Mouse (Mus musculus): ENCODE results near the gene Lrfn4. TPM values are rescaled to one million over a fixed set of nuclear protein-coding genes. Genes with fewer than 3 reads are reported as not detected.

The Lrfn4 gene
- polyA plus RNA-seq, 2 experiments: 9.5 to 49.0 TPM

DNA sequence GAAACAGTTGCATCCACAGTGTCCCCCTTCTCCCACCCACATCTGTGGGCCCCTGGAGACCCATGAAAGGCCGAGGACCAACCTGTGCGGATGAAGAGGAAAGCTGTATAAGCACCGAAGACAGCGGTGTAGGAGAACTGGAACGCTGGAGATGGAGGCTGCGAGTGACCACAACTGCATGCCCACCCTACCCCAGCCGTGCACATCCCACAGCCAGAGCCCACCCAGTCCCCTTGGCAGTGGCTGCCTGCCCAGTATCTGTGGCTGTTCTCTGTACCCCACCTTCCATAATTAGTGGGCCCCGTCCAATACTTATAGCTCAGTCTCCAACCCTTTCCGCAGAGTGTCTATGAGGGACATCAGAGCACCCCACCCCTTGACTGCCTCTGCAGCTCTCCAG lies 8.0 kb upstream of the Lrfn4 start:
- ATAC-seq (ENCODE audit: low FRiP score, low read depth): no peak
- H3K27ac ChIP-seq (replicated peaks; ENCODE audit: low read depth, low read length): no peak overlapping the region
- WGBS: 92% methylated on average over 9 of the region's 9 CpGs
- H3K9ac ChIP-seq (ENCODE audit: low read depth, low read length, severe bottlenecking): no peak overlapping the region
- peaks cover 19% of the 10 kb centered on the region for H3K4me1 ChIP-seq (ENCODE audit: control insufficient read depth, insufficient read depth, low read length)
- no peaks in the 10 kb centered on the region for H3K9me3 ChIP-seq (ENCODE audit: control insufficient read depth, low read length)
- no peak for DNase-seq (ENCODE audit: low spot score)
- H3K27me3 ChIP-seq (ENCODE audit: control insufficient read depth, insufficient read depth, low read length): no peaks in the 10 kb centered on the region
- H3K36me3 ChIP-seq (ENCODE audit: control insufficient read depth, insufficient read depth, low read length): peaks cover 39% of the 10 kb centered on the region
- no peak overlapping the region for H3K4me2 ChIP-seq (replicated peaks; ENCODE audit: low read depth, low read length, severe bottlenecking)
- no peak overlapping the region for H3K4me3 ChIP-seq (replicated peaks; ENCODE audit: low read length)
- TF ChIP-seq POLR2A (IDR thresholded peaks at IDR 0.05; ENCODE audit: borderline replicate concordance, extremely low read depth, insufficient read depth, insufficient read length): no peak

DNA sequence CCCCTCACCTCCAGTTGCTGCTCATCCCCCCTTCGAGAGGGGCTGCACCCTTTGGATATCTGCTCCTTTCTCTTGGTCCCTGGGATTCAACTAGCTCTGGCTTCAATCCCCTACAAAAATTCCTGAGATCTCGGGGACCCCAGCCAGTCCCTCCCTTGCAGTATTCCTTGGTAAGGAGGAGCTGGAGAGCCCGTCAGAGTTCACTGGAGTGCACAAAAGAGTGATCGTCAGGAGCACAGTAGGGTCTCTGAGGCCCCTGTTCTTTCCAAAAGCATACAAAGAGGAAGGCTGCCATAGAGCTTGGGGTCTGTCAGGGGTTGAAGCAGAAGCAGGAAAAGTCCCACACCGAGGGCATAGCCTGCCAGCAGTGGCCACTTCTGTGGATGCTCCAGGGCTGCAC lies 7.3 kb upstream of the Lrfn4 start:
- 89% methylated on average over 5 of the region's 5 CpGs for WGBS
- ATAC-seq (ENCODE audit: low FRiP score, low read depth) (no peak), DNase-seq (ENCODE audit: low spot score) (no peak)

DNA sequence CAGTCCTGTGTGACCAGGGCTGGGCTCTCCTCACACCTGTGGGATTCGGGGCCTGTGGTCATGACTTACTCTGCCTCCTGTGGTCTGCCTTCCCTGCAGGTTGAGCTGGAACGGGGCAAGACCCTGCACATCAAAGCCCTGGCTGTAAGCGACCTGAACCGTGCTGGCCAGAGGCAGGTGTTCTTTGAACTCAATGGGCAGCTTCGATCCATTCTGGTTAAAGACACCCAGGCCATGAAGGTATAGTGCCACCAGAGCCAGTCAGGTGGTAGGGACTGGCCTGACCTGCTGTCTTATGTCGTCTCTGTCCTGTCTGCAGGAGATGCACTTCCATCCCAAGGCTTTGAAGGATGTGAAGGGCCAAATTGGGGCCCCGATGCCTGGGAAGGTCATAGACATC lies 5.3 kb upstream of the Lrfn4 start:
- ATAC-seq (ENCODE audit: low FRiP score, low read depth) (no peak), DNase-seq (ENCODE audit: low spot score) (no peak)
- Histone ChIP-seq H3K4me3 (replicated peaks; ENCODE audit: low read length) (no peak overlapping the region), H3K27me3 (ENCODE audit: control insufficient read depth, insufficient read depth, low read length) (no peaks in the 10 kb centered on the region), H3K27ac (replicated peaks; ENCODE audit: low read depth, low read length) (no peak overlapping the region), H3K36me3 (ENCODE audit: control insufficient read depth, insufficient read depth, low read length) (peaks cover 39% of the 10 kb centered on the region), H3K4me1 (ENCODE audit: control insufficient read depth, insufficient read depth, low read length) (peaks cover 14% of the 10 kb centered on the region), H3K9ac (ENCODE audit: low read depth, low read length, severe bottlenecking) (no peak overlapping the region), H3K4me2 (replicated peaks; ENCODE audit: low read depth, low read length, severe bottlenecking) (no peak overlapping the region), H3K9me3 (ENCODE audit: control insufficient read depth, low read length) (no peaks in the 10 kb centered on the region)
- TF ChIP-seq POLR2A (IDR thresholded peaks at IDR 0.05; ENCODE audit: borderline replicate concordance, extremely low read depth, insufficient read depth, insufficient read length): no peak
- 87% methylated on average over 7 of the region's 7 CpGs for WGBS

More for the DNA sequence above, 7.3 kb upstream of the Lrfn4 start:
- TF ChIP-seq POLR2A (IDR thresholded peaks at IDR 0.05; ENCODE audit: borderline replicate concordance, extremely low read depth, insufficient read depth, insufficient read length): no peak
- no peak overlapping the region for H3K4me3 ChIP-seq (replicated peaks; ENCODE audit: low read length)
- H3K27me3 ChIP-seq (ENCODE audit: control insufficient read depth, insufficient read depth, low read length): no peaks in the 10 kb centered on the region
- no peak overlapping the region for H3K27ac ChIP-seq (replicated peaks; ENCODE audit: low read depth, low read length)
- peaks cover 39% of the 10 kb centered on the region for H3K36me3 ChIP-seq (ENCODE audit: control insufficient read depth, insufficient read depth, low read length)
- no peaks in the 10 kb centered on the region for H3K9me3 ChIP-seq (ENCODE audit: control insufficient read depth, low read length)
- H3K4me1 ChIP-seq (ENCODE audit: control insufficient read depth, insufficient read depth, low read length): peaks cover 19% of the 10 kb centered on the region
- no peak overlapping the region for H3K4me2 ChIP-seq (replicated peaks; ENCODE audit: low read depth, low read length, severe bottlenecking)
- H3K9ac ChIP-seq (ENCODE audit: low read depth, low read length, severe bottlenecking): no peak overlapping the region

DNA sequence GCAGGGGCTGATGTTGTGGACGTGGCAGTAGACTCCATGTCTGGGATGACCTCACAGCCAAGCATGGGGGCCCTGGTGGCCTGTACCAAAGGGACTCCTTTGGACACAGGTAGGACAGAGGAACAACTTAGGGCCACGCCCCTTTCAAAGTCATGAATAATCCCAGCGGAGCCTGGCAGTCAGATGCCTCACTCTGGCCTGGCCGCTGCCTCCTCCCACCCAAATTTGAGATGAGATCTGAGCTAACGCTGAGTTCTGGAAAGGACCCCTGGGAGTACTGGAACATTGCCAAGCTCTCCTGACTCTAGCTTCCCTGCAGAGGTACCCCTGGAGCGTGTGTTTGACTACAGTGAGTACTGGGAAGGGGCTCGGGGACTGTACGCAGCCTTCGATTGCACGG lies 4.0 kb upstream of the Lrfn4 start:
- Histone ChIP-seq H3K27ac (replicated peaks; ENCODE audit: low read depth, low read length) (no peak overlapping the region), H3K36me3 (ENCODE audit: control insufficient read depth, insufficient read depth, low read length) (peaks cover 39% of the 10 kb centered on the region), H3K4me1 (ENCODE audit: control insufficient read depth, insufficient read depth, low read length) (peaks cover 10% of the 10 kb centered on the region), H3K4me3 (replicated peaks; ENCODE audit: low read length) (no peak overlapping the region), H3K9me3 (ENCODE audit: control insufficient read depth, low read length) (no peaks in the 10 kb centered on the region), H3K9ac (ENCODE audit: low read depth, low read length, severe bottlenecking) (no peak overlapping the region), H3K27me3 (ENCODE audit: control insufficient read depth, insufficient read depth, low read length) (no peaks in the 10 kb centered on the region), H3K4me2 (replicated peaks; ENCODE audit: low read depth, low read length, severe bottlenecking) (no peak overlapping the region)
- ATAC-seq (ENCODE audit: low FRiP score, low read depth): no peak
- no peak for DNase-seq (ENCODE audit: low spot score)
- TF ChIP-seq POLR2A (IDR thresholded peaks at IDR 0.05; ENCODE audit: borderline replicate concordance, extremely low read depth, insufficient read depth, insufficient read length): no peak
- 83% methylated on average over 10 of the region's 10 CpGs for WGBS

DNA sequence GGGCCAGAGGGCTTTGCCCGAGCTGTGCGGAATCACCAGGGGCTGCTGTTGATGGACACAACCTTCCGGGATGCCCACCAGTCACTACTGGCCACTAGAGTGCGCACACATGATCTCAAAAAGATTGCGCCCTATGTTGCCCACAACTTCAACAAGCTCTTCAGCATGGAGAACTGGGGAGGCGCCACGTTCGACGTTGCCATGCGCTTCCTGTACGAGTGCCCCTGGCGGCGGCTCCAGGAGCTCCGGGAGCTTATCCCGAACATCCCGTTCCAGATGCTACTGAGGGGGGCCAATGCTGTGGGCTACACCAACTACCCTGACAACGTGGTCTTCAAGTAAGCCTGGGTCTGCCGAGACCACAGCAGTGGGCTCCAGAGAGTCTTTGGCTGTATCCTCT lies 2.7 kb upstream of the Lrfn4 start:
- Histone ChIP-seq H3K4me1 (ENCODE audit: control insufficient read depth, insufficient read depth, low read length) (peaks cover 12% of the 10 kb centered on the region; the same call in 1 of the 2 replicates), H3K27ac (replicated peaks; ENCODE audit: low read depth, low read length) (no peak overlapping the region), H3K9me3 (ENCODE audit: control insufficient read depth, low read length) (no peaks in the 10 kb centered on the region), H3K9ac (ENCODE audit: low read depth, low read length, severe bottlenecking) (no peak overlapping the region), H3K4me3 (replicated peaks; ENCODE audit: low read length) (no peak overlapping the region), H3K4me2 (replicated peaks; ENCODE audit: low read depth, low read length, severe bottlenecking) (no peak overlapping the region), H3K36me3 (ENCODE audit: control insufficient read depth, insufficient read depth, low read length) (peaks cover 41% of the 10 kb centered on the region), H3K27me3 (ENCODE audit: control insufficient read depth, insufficient read depth, low read length) (no peaks in the 10 kb centered on the region)
- peak; percentile 21 for DNase-seq (ENCODE audit: low spot score)
- 34% methylated on average over 18 of the region's 18 CpGs for WGBS
- no peak for ATAC-seq (ENCODE audit: low FRiP score, low read depth)
- TF ChIP-seq POLR2A (IDR thresholded peaks at IDR 0.05; ENCODE audit: borderline replicate concordance, extremely low read depth, insufficient read depth, insufficient read length): no peak

DNA sequence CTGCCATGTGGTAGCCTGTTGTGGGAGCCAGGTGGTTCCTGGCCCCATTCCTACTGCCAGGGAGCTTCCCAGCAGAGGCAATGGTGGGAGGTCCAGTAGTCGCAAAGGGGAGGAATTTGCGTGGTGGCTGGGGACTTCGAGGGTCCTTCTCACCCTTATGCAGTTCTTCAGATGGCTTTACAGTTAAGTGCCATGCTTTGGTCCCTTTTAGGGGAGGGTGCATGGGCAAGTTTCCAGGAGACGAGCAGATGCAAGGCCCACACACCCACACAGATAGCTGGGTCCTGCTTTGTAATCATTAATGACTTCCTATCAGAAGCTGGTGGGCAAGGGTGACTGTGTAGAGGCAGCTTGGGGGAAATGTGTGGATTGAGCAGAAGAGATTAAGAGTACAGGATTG lies 1.1 kb upstream of the Lrfn4 start:
- Histone ChIP-seq H3K36me3 (ENCODE audit: control insufficient read depth, insufficient read depth, low read length) (peaks cover 41% of the 10 kb centered on the region), H3K4me2 (replicated peaks; ENCODE audit: low read depth, low read length, severe bottlenecking) (0 out of 2 replicates have a peak overlapping the region, but pooled peaks have one; percentile 77), H3K4me1 (ENCODE audit: control insufficient read depth, insufficient read depth, low read length) (peaks cover 12% of the 10 kb centered on the region; the same call in 1 of the 2 replicates), H3K9ac (ENCODE audit: low read depth, low read length, severe bottlenecking) (0 out of 2 replicates have a peak overlapping the region, but pooled peaks have one; percentile 92), H3K9me3 (ENCODE audit: control insufficient read depth, low read length) (no peaks in the 10 kb centered on the region), H3K4me3 (replicated peaks; ENCODE audit: low read length) (0 out of 2 replicates have a peak overlapping the region, but pooled peaks have one; percentile 88), H3K27ac (replicated peaks; ENCODE audit: low read depth, low read length) (peak overlapping the region; percentile 84; the same call in 1 of the 2 replicates), H3K27me3 (ENCODE audit: control insufficient read depth, insufficient read depth, low read length) (no peaks in the 10 kb centered on the region)
- DNase-seq (ENCODE audit: low spot score): no peak
- 24% methylated on average over 4 of the region's 4 CpGs for whole genome bisulfite sequencing
- ATAC-seq (ENCODE audit: low FRiP score, low read depth): no peak
- no peak for TF ChIP-seq POLR2A (IDR thresholded peaks at IDR 0.05; ENCODE audit: borderline replicate concordance, extremely low read depth, insufficient read depth, insufficient read length)

Measured in limb, embryonic 14.5 days (tissue).